Mouse (Mus musculus) lung, adult 2 months (tissue): Measurements from ENCODE around the gene Git1. TPM values are rescaled to one million over a fixed set of nuclear protein-coding genes. Genes with fewer than 3 reads are reported as not detected.

Experiments used
- DNase-seq: peaks from one replicate; pipeline ENCODE4 v3.0.0; 2022
- H3K4me1 ChIP-seq: fragments of 200-500 bp; 2 replicates; pipeline ENCODE4 v1.6.1; 2011; ENCODE audit warnings: low read length; ENCODE audit not compliant: control insufficient read depth, insufficient read depth
- H3K4me3 ChIP-seq: fragments of 200-500 bp; replicated peaks from 2 replicates; pipeline ENCODE3; 2011; ENCODE audit warnings: low read depth, mild to moderate bottlenecking, control low read depth, low read length; ENCODE audit errors: extremely low read depth
- CTCF ChIP-seq: fragments of 200-500 bp; IDR thresholded peaks from 2 replicates; pipeline ENCODE4 v1.5.1; 2011; ENCODE audit warnings: mild to moderate bottlenecking, low read length, control low read depth; ENCODE audit not compliant: insufficient read depth
- POLR2A ChIP-seq: fragments of 200-500 bp; IDR thresholded peaks from 2 replicates; pipeline ENCODE4 v1.6.1; 2011; ENCODE audit warnings: low read depth, mild to moderate bottlenecking, control low read depth, low read length, borderline replicate concordance; ENCODE audit errors: extremely low read depth
- WGBS: fragments of 180-500 bp; shearing (Covaris S2); methylation state at CpG from one replicate; pipeline ENCODE4 v1.1.7; 2018; 5-methylcytosine and 5-hydroxymethylcytosine counted together
- polyA plus RNA-seq: library from polyadenylated mRNA; depleted of rRNA; stranded (reverse); fragments of >200 nt; gene quantifications from 2 replicates; pipeline ENCODE4 v1.2.3, GENCODE M21; 2012; rRNA removed

The Git1 gene
- polyA plus RNA-seq, result 112 TPM in 2 replicates

DNA sequence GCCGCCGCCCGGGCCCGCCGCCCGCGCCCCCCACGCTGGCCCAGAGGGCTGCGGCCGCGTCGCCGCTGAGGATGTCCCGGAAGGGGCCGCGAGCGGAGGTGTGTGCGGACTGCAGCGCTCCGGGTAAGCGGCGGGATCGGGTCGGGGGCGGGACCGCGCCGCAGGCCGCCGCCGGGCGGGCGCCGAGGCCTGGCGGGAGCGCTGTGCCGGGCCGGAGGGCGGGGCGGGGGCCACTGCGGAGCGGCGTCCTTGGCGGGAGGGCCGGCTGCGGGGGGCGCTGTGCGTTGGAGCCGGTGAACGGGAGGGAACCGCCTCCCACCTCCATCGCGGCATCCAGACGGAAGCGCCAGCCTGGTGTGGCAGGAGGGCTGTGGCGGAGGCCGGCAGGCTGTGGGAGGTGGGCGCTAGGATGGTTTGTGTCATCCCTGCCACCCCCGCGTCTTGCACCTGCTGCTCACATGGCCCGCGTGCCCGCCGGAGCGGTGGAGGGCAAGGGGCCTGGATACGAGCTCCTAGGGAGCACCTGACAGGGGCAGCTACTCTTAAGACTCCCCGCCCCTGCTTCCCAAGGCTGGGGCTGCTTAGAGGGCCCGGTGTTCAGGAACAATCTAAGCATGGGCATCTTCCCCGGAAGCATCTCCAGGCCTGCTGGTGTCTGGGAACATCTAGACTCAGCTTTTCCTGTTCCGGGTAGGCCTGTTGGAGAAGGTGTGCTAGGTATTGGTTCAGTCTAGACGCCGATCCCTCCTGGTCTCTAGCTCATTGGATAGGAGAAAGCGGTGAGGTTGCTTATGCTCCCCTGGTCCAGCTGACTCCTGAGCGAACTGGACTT is at the start of gene Git1:
Gene Git1 (plus strand): TSS at position 51 of the 832 bp plus-strand sequence.
- Histone ChIP-seq H3K4me3 (peak within 1 kb of the TSS; percentile 81), H3K4me1 (peaks cover 54% of the 10 kb centered on the region)
- 4% methylated on average over 52 of the region's 74 CpGs for WGBS
- TF ChIP-seq CTCF (no peak), POLR2A (0 out of 2 replicates have a peak, but pooled peaks have one; percentile 30)
- peak; percentile 51 for DNase-seq

DNA sequence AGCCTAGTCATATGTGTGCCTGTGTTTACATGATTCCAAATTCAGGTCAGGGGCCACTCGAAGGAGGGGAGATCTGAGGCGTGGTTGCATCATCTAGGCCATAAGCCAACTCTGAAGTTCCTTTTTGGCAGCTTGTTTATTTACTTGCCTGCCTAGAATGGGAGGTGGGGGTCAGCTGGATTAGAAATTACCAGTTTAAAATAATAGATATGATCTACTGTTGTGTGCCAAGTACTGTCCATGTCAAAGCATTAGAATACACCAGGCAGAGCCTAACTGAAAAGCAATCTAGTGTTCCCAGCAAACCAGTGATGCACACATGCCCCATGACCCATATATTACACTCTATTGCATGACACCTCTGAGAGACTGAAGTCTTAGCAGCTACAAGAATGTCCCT is 48.4 kb upstream of the Git1 start:
- WGBS, result 5% methylated on average over 2 of the region's 2 CpGs
- H3K4me1 ChIP-seq, result peaks cover 63% of the 10 kb centered on the region
- DNase-seq, result peak; percentile 65
- H3K4me3 ChIP-seq, result no peak overlapping the region
- TF ChIP-seq POLR2A, result no peak
- TF ChIP-seq CTCF, result no peak

DNA sequence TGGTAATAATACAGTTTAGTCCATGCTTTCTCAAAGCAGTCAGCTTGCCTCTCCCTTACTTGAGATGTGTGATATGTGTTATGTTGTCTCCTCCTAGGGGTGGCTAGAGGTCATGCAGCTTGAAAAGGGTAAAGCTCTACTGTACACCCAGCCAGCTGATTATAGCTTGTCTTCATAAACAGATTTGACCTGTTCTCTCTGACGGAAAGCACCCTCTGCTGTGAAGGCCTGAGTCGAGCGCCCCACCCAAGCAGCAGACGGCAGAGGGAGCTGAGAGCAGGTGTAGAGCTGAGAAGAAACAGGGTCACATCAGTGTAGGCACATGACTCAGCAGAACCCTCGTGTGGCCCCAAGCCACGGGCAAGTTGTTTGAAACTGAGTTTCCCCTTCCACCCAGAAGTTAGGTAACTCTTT is 46.7 kb upstream of the Git1 start:
- peak; percentile 53 for DNase-seq
- TF ChIP-seq POLR2A (no peak), CTCF (peak; percentile 46)
- WGBS, result 8% methylated on average over 6 of the region's 6 CpGs
- H3K4me3 ChIP-seq, result no peak overlapping the region
- H3K4me1 ChIP-seq, result peaks cover 54% of the 10 kb centered on the region

DNA sequence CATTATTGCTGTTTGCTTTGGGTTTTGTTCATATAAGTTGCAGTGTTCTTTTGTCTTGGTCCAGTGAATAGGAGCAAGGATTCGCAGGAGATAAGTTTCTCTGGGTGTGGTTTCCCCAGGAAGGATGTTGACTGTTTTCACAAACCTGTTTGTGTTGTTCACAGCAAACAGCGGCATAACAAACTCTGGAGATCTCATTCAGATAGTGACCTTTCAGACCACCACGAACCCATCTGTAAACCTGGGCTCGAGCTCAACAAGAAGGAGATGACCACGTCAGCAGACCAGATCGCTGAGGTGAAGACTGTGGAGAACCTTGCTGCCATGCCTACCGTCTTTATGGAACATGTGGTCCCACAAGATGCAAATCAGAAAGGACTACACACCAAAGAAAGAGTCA is 44.1 kb upstream of the Git1 start:
- Histone ChIP-seq H3K4me1 (peaks cover 29% of the 10 kb centered on the region), H3K4me3 (no peak overlapping the region)
- no peak for DNase-seq
- TF ChIP-seq POLR2A, result no peak
- TF ChIP-seq CTCF, result no peak
- 58% methylated on average over 7 of the region's 7 CpGs for WGBS

DNA sequence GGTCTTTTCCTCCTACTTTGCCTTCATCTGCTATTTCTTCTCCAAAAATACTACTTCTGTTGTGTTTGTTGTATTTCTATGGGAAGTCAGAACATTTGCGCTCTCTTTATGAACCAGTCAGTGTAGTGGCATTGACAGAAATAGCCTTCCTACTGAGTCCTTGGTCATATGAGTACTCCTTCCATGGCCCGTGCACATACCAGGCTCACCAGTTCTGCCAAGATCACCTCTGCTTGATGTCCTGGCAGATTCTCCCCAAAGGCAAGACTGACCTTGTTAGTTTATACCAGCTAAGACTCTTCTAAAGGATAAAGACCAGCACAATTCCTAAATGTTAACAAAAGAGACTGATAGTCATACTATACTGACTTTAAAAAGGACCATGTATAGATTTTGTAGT is 41.7 kb upstream of the Git1 start:
- Histone ChIP-seq H3K4me3 (no peak overlapping the region), H3K4me1 (peaks cover 6% of the 10 kb centered on the region)
- no peak for TF ChIP-seq CTCF
- TF ChIP-seq POLR2A, result no peak
- 90% methylated on average over 2 of the region's 2 CpGs for WGBS
- no peak for DNase-seq

DNA sequence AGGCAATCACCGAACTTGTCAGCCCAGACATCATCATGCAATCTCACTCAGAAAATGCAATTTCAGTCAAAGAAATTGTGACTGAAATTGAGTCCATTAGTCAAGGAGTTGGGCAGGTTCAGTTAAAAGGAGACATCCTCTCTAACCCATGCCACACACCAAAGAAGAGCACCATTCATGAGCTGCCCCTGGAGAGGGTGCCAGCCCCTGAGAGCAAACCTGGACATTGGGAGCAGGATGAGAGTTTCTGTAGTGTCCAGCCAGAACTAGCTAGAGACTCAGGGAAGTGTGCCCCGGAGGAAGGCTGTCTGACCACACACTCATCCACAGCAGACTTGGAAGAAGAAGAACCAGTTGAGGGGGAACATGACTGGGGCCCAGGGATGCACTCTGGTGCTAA is 40.0 kb upstream of the Git1 start:
- no peaks in the 10 kb centered on the region; the same call in 1 of the 2 replicates for H3K4me1 ChIP-seq
- peak; percentile 0 for DNase-seq
- TF ChIP-seq POLR2A (no peak), CTCF (no peak)
- no peak overlapping the region for H3K4me3 ChIP-seq
- 92% methylated on average over 2 of the region's 2 CpGs for WGBS

DNA sequence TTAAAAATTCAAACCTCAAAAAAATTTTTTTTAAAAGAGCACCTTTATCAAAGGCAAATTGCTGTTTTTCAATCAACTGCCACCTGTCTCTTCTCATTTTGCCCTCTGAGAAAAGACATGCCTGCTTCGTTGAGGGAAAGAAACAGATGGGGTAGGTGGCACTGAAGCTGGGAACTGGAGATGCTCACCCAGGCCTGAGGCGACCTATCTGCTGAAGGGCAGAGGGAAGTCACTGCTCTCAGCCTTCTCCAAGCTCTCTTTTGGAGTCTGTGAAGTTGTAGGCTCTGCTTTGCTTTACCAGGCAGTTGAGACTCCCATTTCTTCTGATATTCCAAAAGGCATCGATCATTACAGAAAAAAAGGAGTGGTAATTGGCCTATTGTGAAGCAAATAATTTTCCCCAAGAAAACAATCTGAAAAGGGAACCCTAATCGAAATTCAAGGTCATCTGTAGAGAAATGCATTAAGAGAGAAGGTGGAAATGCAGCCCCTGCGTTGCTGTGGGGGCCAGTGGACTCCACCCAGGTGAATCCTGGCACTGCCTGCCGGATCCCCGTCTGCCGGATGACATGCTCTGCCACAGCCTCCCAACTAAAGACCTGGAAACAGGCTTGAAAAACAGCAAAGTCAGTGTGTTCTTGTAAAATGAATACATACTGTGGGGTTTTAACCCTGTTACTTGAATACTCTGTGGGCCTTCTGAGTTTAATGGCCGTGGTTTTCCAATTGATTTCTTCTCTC is 37.4 kb upstream of the Git1 start:
- TF ChIP-seq CTCF (no peak), POLR2A (no peak)
- 84% methylated on average over 9 of the region's 9 CpGs for WGBS
- DNase-seq, result no peak

DNA sequence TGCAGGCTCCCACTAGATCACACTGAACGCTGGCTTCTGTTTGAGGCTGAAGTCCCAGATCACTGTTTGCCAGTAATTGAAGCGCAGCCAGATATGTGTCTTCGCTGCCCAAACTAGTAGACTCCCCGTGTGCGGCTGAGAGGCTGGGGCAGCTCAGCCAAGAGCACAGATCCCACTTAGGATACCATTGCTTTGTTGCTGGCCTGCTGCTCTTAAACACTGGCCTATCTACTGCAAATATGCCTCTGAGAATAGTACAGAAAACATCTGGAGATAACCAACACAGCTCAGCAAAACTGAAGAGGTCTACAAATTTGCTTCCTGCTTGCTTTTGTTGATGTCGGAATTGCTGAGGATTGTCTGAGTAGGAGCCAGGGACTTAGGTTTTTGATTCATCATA is 36.5 kb upstream of the Git1 start:
- TF ChIP-seq POLR2A (no peak), CTCF (no peak)
- 54% methylated on average over 6 of the region's 6 CpGs for WGBS
- H3K4me1 ChIP-seq, result peaks cover 2% of the 10 kb centered on the region; the same call in 1 of the 2 replicates
- H3K4me3 ChIP-seq, result no peak overlapping the region
- no peak for DNase-seq

More for the DNA sequence above, 37.4 kb upstream of the Git1 start:
- Histone ChIP-seq H3K4me3 (no peak overlapping the region), H3K4me1 (no peaks in the 10 kb centered on the region)

DNA sequence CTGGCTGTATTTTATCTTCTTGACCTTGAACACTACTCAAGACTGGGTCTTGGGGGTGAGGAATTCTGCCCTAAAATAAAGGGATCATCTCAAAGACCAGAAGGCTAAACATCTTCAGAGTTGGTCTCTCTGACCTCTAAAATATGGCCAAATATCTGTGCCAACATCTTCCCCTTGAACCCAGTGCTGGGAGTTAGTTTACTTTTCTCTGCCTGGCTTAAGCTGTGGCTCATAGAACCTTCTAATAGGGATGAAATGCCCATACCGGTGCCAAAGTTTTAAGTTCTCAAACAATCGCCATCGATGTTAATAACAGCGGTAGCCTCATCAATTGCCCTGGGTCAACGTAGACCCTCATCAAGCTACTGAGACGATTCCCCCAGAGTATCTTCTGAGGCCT is 31.5 kb upstream of the Git1 start:
- no peak for TF ChIP-seq POLR2A
- no peak for TF ChIP-seq CTCF
- peaks cover 3% of the 10 kb centered on the region; the same call in 1 of the 2 replicates for H3K4me1 ChIP-seq
- WGBS, result 4% methylated on average over 6 of the region's 6 CpGs
- peak overlapping the region; percentile 84 for H3K4me3 ChIP-seq
- no peak for DNase-seq
